Mouse (Mus musculus) layer of hippocampus, postnatal 14 days (tissue): ENCODE results near the gene Ptpro. TPM values are rescaled to one million over a fixed set of nuclear protein-coding genes. Genes with fewer than 3 reads are reported as not detected.

Experiments used
- DNase-seq, 2 experiments: peaks; one replicate each; pipeline ENCODE4 v3.0.0; 2021 to 2022; ENCODE audit warnings: low spot score in 2 of 2, mixed read lengths in 1 of 2
- total RNA-seq, 2 experiments: library from RNA; stranded (reverse); gene quantifications; 2 replicates each; pipeline ENCODE4 v1.2.3; 2021

Ptpro gene
- total RNA-seq, 2 experiments from 2014 or later: 76.3 to 78.7 TPM

DNA sequence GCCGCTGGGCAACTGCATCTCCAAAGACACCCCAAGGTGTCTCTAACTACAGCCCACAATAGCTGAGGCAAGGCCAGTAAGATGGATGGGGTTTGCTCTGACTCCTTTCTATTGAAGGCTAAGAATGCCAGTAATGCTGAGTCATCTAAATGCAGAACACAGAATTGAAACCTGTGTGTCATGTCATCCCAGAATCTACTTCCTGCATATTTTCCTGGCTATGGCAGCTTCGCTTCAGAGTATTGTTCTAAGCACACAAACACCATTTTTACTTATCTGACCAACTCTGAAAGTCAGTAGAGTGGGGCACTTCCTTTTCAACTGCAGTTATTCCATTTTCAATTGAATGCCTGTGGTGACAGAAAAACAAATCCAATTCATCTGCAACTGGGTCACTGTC, 40.3 kb downstream of the Ptpro start:
- DNase-seq: no peak

- no peak for DNase-seq
These were observed 43.1 kb downstream of the Ptpro start for GRCm38 (mm10) chr6:137294973-137295820.

GRCm38 (mm10) chr6:137302561-137302960, 50.4 kb downstream of the Ptpro start:
- no peak for DNase-seq

DNA sequence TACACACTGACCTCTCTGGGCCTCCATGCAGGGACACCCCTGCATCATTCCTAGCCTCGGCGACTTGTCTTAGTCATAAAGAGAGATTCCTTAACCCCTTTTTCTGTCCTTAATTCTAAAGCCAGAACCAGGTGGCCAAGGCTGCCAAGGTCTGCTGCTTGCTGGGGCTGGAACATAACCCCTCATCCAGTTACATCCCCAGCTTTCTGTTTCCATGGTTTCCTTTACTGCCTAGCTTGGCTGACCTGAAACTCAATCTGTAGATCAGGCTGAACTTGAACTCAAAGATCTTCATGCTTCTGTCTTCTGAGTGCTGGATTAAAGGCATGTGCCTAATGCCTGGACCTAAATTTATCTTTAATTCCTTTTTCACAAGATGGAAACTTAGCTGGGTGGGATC, 51.7 kb downstream of the Ptpro start:
- no peak for DNase-seq

GRCm38 (mm10) chr6:137315265-137315664, 63.1 kb downstream of the Ptpro start:
- DNase-seq: no peak

- no peak for DNase-seq
These were observed 64.2 kb downstream of the Ptpro start for GRCm38 (mm10) chr6:137316358-137316757.

GRCm38 (mm10) chr6:137317509-137317908, 65.4 kb downstream of the Ptpro start:
- no peak for DNase-seq

DNA sequence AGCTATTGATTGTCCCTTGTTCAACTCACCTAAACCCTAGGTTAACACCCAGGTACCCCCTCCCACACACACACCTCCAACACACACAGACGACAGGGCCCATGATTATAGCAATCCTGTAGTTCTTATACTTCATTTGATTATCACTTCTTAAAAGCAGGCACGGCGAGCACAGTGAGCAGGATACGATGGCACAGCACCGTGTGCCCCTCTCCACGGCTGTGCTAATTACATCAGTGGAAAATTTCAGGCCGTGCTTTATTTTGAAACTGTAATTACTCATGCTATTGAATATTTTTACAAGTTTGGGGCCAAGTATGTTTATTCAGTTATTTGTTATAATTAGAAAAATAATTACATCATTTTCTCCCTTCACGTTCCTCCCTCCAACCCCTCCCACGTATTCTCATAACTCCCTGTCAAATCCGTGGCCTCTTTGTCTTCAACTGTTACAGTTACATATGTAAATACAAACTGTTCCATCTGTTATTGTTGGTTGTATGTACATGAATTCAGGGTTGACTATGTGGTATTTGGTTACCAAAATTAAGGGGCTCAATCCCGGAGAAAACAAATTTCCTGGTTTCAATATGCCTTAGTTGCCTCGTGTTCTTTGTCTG, 66.2 kb downstream of the Ptpro start:
- no peak for DNase-seq

- DNase-seq: no peak
These were observed 67.5 kb downstream of the Ptpro start for GRCm38 (mm10) chr6:137319658-137320057.

- peak in 1 of 2 experiments; percentile 33 for DNase-seq
These were observed 75.6 kb downstream of the Ptpro start for GRCm38 (mm10) chr6:137327718-137328117.

- DNase-seq: no peak
These were observed 76.1 kb downstream of the Ptpro start for GRCm38 (mm10) chr6:137328228-137328627.

- no peak for DNase-seq
These were observed 78.7 kb downstream of the Ptpro start for GRCm38 (mm10) chr6:137330782-137331181.

DNA sequence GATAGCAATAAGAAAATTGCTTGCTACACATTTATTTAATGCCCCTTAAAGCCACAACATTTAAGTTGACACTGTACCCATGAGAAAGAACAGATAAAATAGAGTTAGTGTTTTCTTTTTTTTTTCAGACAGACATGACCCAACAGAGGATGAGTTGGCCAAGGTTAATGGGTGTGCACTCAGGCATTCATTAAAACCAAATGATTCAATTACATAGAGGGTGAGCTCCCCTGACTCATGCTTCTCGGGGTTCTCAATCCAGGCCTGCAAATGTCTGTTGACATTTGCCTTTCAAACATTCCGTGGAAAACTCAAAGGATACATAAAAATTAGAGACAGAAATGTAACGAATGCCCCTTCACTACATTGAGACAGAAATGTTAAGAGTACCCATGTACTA, 79.7 kb downstream of the Ptpro start:
- no peak for DNase-seq

DNA sequence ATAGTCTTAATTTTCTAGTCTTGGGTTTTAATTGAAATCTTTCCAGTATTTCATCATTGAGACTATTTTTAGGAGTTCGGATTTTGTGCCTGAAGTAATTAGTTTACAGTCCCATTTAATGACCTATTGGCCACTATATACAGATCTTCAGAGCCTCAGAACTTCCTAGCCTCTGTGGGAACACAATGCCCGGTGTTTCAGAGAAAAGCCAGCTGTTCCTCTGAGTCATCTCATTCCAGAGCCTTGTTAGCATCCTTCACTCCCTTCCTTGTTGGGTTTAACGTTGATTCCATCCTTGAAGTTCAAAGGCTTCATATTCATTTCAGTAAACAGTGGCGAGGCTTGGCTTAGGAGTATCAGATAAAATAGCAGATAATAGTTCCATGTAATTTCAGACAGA, 87.0 kb downstream of the Ptpro start:
- DNase-seq: no peak

GRCm38 (mm10) chr6:137343688-137344441, 91.7 kb downstream of the Ptpro start:
- DNase-seq: no peak

DNA sequence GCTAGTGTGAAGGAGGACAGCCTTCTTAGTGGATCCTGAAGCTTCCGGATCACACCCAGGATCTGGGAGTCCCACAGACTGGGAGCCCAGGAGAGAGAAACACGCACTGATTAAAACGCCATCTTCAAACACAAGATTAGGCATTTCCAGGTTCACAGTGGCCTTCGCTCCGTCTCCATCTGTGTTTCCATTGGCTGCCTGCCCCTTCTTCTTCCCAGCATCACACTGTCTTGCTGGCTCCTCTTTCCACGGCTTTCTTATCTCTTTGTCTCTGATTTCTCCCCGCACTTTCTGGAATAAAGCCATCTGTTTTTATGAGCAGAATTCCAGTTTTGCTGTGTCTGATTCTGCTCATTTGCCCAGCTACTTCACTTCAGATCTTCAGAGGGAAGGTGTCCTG, 108.0 kb downstream of the Ptpro start:
- no peak for DNase-seq

DNA sequence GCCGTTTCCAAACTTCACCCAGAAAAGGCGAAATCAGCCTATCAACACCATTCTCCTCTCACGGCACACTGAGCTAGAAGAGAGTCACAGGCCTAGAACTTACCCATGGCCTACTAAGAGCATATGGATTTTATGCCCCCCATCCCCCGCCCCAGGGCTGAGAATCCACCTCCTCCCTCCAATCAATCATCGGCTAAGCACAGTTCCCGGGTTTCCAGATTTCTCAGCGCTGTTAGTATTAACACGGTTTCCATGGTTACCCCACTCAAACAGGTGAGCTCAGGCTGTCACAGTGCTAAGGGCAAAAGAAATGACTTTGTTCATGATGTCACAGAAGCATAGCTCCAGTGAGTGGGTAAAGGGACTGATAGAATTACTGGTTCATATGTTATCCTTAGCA, 110.1 kb downstream of the Ptpro start:
- DNase-seq: no peak

- peak; percentile 65 to 89 for DNase-seq
These were observed 112.6 kb downstream of the Ptpro start for GRCm38 (mm10) chr6:137364681-137365080.

- no peak for DNase-seq
These were observed 113.5 kb downstream of the Ptpro start for GRCm38 (mm10) chr6:137365637-137366036.

DNA sequence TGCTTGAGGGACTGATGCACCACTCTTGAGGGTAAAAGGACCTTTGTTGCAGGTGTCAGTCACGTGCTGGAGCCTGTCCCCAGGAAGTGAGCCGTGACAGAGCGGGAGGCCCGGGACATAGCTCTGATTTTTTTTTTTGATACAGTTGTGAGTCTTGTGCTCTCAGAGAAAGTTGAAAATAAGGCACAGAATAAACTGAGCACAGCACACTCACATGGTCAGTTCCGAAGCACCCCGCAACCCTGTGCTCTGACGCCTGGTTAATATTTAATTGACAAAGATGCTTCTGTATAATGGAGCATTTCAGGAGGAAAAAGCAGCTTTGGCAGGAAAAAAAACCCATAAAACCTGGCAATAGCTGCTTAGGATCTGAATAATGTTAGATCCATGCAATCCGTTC, 118.6 kb downstream of the Ptpro start:
- no peak for DNase-seq

DNA sequence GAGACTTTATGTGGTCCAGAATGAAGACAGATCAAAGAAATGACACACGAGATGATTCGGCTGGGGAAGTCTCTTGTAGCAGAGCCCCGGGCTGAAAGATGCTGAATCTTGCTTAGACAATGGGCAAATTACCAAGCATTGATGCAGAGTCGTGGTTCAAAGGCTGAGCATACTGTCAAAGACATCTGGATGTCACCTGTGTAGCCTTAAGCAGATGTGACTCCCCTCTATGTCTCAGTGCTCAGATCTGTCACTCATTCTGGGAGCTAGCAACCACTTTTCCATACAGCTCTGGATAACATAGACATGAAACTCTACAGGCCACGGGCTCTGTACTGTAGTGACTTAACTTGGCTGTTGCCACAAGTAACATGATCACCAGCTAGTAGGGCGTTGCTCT, 119.3 kb downstream of the Ptpro start:
- DNase-seq: no peak

- no peak for DNase-seq
These were observed 121.8 kb downstream of the Ptpro start for GRCm38 (mm10) chr6:137373920-137374319.
